Mouse (Mus musculus): ENCODE results near the gene Ucp2. TPM values are rescaled to one million over a fixed set of nuclear protein-coding genes. Genes with fewer than 3 reads are reported as not detected.

Gene Ucp2
- total RNA-seq, 1 experiment = 46.9 TPM

DNA sequence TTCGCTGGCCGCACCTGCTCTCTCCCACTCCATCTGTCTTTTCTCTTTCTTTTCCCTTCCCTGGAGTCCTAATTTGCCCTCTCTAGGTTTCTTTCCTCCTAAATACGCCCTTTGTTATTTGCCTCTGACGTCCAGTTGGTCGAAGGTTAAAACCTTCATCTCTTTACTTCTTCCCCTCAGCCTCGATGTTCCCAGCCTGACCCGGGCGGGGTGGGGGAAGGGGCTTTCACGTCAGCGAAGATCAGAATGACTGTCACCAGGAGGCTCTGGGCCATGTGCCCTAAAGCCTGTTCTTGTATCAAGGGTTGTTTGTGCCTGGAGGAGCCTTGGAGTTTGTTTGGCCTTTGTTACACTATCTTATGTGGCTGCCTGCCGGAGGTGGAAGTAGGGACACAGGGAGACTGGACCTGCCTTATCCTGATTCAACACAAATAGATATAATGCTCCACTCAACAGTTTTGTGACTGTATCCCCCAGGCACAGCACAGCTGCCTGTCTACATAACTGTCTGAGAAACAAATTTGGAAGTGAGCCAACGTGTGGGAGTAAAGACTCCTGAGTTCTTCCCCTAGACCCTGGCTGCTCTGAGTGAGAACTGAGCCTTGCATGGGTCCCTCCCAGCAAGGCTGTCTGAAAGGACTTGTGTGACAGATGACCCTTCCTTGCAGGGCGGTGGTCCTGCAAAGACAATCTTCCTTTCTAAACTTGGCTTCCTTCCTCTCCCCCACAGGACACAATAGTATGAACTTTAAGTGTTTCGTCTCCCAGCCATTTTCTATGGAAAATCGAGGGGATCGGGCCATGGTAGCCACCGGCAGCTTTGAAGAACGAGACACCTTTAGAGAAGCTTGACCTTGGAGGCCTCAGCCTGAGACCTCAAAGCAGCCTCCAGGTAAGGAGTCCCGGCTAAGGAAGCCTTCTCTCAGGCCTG is 612 bp downstream of the Ucp2 start:
- H3K27ac ChIP-seq (ENCODE audit: insufficient read depth, low read depth, low read length, poor library complexity, severe bottlenecking) = peak overlapping the region; percentile 85
- H3K9ac ChIP-seq (ENCODE audit: insufficient read depth, low read depth, low read length, poor library complexity, severe bottlenecking) = peak overlapping the region; percentile 85
- peaks cover 42% of the 10 kb centered on the region for H3K36me3 ChIP-seq (ENCODE audit: control insufficient read depth, insufficient read depth, low read length, poor library complexity, severe bottlenecking)
- in situ Hi-C loops (cut with MboI; ENCODE audit: low sequenced_read_pairs in 2 of 2, unreplicated experiment in 2 of 2) = no loop called here
- H3K9me3 ChIP-seq (ENCODE audit: control insufficient read depth, insufficient read depth, low read depth, low read length) = no peaks in the 10 kb centered on the region
- no peak for TF ChIP-seq CHD2 (IDR thresholded peaks at IDR 0.05; ENCODE audit: low read depth, low read length)
- TF ChIP-seq HCFC1 (IDR thresholded peaks at IDR 0.05; ENCODE audit: borderline replicate concordance, insufficient read depth, low read length) = no peak
- no peak for TF ChIP-seq MAFK (IDR thresholded peaks at IDR 0.05; ENCODE audit: insufficient read depth, low read depth, low read length)
- DNase-seq (ENCODE audit: low read depth, low spot score) = no peak
- peak overlapping the region; percentile 74 to 94 for H3K4me3 ChIP-seq (ENCODE audit: insufficient read depth in 1 of 2, low read depth in 1 of 2, low read length in 2 of 2, poor library complexity in 1 of 2, severe bottlenecking in 1 of 2)
- H3K4me1 ChIP-seq (ENCODE audit: control insufficient read depth in 2 of 2, insufficient read depth in 2 of 2, low read length in 2 of 2, poor library complexity in 1 of 2) = peaks cover 3 to 25% of the 10 kb centered on the region in 2 experiments; a peak in 2 of 4 replicates

GRCm38 (mm10) chr7:100494415-100494831 is 1.3 kb downstream of the Ucp2 start:
- Histone ChIP-seq H3K27ac (ENCODE audit: insufficient read depth, low read depth, low read length, poor library complexity, severe bottlenecking) (peak overlapping the region; percentile 85), H3K4me1 (ENCODE audit: control insufficient read depth in 2 of 2, insufficient read depth in 2 of 2, low read length in 2 of 2, poor library complexity in 1 of 2) (peaks cover 3 to 25% of the 10 kb centered on the region in 2 experiments; a peak in 2 of 4 replicates), H3K4me3 (ENCODE audit: insufficient read depth in 1 of 2, low read depth in 1 of 2, low read length in 2 of 2, poor library complexity in 1 of 2, severe bottlenecking in 1 of 2) (peak overlapping the region; percentile 74 to 94), H3K9ac (ENCODE audit: insufficient read depth, low read depth, low read length, poor library complexity, severe bottlenecking) (peak overlapping the region; percentile 85), H3K9me3 (ENCODE audit: control insufficient read depth, insufficient read depth, low read depth, low read length) (no peaks in the 10 kb centered on the region), H3K36me3 (ENCODE audit: control insufficient read depth, insufficient read depth, low read length, poor library complexity, severe bottlenecking) (peaks cover 49% of the 10 kb centered on the region)
- DNase-seq (ENCODE audit: low read depth, low spot score) = no peak
- no peak for TF ChIP-seq HCFC1 (IDR thresholded peaks at IDR 0.05; ENCODE audit: borderline replicate concordance, insufficient read depth, low read length)
- no peak for TF ChIP-seq ZNF384 (IDR thresholded peaks at IDR 0.05; ENCODE audit: low read depth, low read length)
- no peak for TF ChIP-seq MAFK (IDR thresholded peaks at IDR 0.05; ENCODE audit: insufficient read depth, low read depth, low read length)
- TF ChIP-seq ZC3H11A (IDR thresholded peaks at IDR 0.05; ENCODE audit: borderline replicate concordance, low read depth, low read length) = no peak
- no peak for TF ChIP-seq CHD2 (IDR thresholded peaks at IDR 0.05; ENCODE audit: low read depth, low read length)
- in situ Hi-C loops (cut with MboI; ENCODE audit: low sequenced_read_pairs in 2 of 2, unreplicated experiment in 2 of 2) = no loop called here

DNA sequence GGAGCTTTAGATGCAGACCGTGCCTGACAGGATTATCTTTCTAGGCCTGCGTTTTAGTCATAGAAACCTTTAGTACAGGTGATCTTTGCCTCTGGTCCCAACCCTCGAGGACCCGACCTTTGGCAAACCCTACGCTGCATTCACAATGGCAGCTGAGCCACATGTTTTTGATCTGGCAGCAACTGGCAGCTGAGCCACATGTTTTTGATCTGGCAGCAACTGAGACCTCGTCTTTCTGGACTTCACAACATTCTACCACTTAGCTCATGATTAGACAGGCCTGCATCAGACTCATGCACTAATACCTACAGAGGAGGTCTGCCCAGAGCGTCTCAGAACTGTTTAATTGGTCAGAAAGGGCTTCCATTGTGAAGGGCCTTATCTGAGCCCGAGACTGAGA is 1.9 kb downstream of the Ucp2 start:
- Histone ChIP-seq H3K36me3 (ENCODE audit: control insufficient read depth, insufficient read depth, low read length, poor library complexity, severe bottlenecking) (peaks cover 55% of the 10 kb centered on the region), H3K4me1 (ENCODE audit: control insufficient read depth in 2 of 2, insufficient read depth in 2 of 2, low read length in 2 of 2, poor library complexity in 1 of 2) (peaks cover 3 to 28% of the 10 kb centered on the region in 2 experiments; a peak in 2 of 4 replicates), H3K9ac (ENCODE audit: insufficient read depth, low read depth, low read length, poor library complexity, severe bottlenecking) (peak overlapping the region; percentile 53), H3K4me3 (ENCODE audit: insufficient read depth in 1 of 2, low read depth in 1 of 2, low read length in 2 of 2, poor library complexity in 1 of 2, severe bottlenecking in 1 of 2) (peak overlapping the region; percentile 74 to 94), H3K9me3 (ENCODE audit: control insufficient read depth, insufficient read depth, low read depth, low read length) (no peaks in the 10 kb centered on the region), H3K27ac (ENCODE audit: insufficient read depth, low read depth, low read length, poor library complexity, severe bottlenecking) (peak overlapping the region; percentile 67)
- in situ Hi-C loops (cut with MboI; ENCODE audit: low sequenced_read_pairs in 2 of 2, unreplicated experiment in 2 of 2) = no loop called here
- DNase-seq (ENCODE audit: low read depth, low spot score) = no peak
- no peak for TF ChIP-seq CHD2 (IDR thresholded peaks at IDR 0.05; ENCODE audit: low read depth, low read length)
- no peak for TF ChIP-seq ZC3H11A (IDR thresholded peaks at IDR 0.05; ENCODE audit: borderline replicate concordance, low read depth, low read length)
- no peak for TF ChIP-seq HCFC1 (IDR thresholded peaks at IDR 0.05; ENCODE audit: borderline replicate concordance, insufficient read depth, low read length)
- no peak for TF ChIP-seq MAFK (IDR thresholded peaks at IDR 0.05; ENCODE audit: insufficient read depth, low read depth, low read length)
- TF ChIP-seq ZNF384 (IDR thresholded peaks at IDR 0.05; ENCODE audit: low read depth, low read length) = no peak

- no peak for TF ChIP-seq CHD2 (IDR thresholded peaks at IDR 0.05; ENCODE audit: low read depth, low read length)
- no peak for TF ChIP-seq HCFC1 (IDR thresholded peaks at IDR 0.05; ENCODE audit: borderline replicate concordance, insufficient read depth, low read length)
- no peak for TF ChIP-seq MAFK (IDR thresholded peaks at IDR 0.05; ENCODE audit: insufficient read depth, low read depth, low read length)
- no peak for TF ChIP-seq ZC3H11A (IDR thresholded peaks at IDR 0.05; ENCODE audit: borderline replicate concordance, low read depth, low read length)
- TF ChIP-seq ZNF384 (IDR thresholded peaks at IDR 0.05; ENCODE audit: low read depth, low read length) = no peak
- peak; percentile 81 for DNase-seq (ENCODE audit: low read depth, low spot score)
- in situ Hi-C loops (cut with MboI; ENCODE audit: low sequenced_read_pairs in 2 of 2, unreplicated experiment in 2 of 2) = no loop called here
- Histone ChIP-seq H3K9me3 (ENCODE audit: control insufficient read depth, insufficient read depth, low read depth, low read length) (no peaks in the 10 kb centered on the region), H3K4me3 (ENCODE audit: insufficient read depth in 1 of 2, low read depth in 1 of 2, low read length in 2 of 2, poor library complexity in 1 of 2, severe bottlenecking in 1 of 2) (peak overlapping the region; percentile 74 to 94; a peak in 2 of 4 replicates), H3K4me1 (ENCODE audit: control insufficient read depth in 2 of 2, insufficient read depth in 2 of 2, low read length in 2 of 2, poor library complexity in 1 of 2) (peaks cover 3 to 31% of the 10 kb centered on the region in 2 experiments; a peak in 2 of 4 replicates), H3K9ac (ENCODE audit: insufficient read depth, low read depth, low read length, poor library complexity, severe bottlenecking) (peak overlapping the region; percentile 53), H3K36me3 (ENCODE audit: control insufficient read depth, insufficient read depth, low read length, poor library complexity, severe bottlenecking) (peaks cover 55% of the 10 kb centered on the region), H3K27ac (ENCODE audit: insufficient read depth, low read depth, low read length, poor library complexity, severe bottlenecking) (peak overlapping the region; percentile 67)
Observed at GRCm38 (mm10) chr7:100495581-100496251, 2.6 kb downstream of the Ucp2 start.

Data from ES-E14 (cell line).